Mouse (Mus musculus) stomach, postnatal 0 days (tissue): ENCODE data around the gene F930015N05Rik. TPM values are rescaled to one million over a fixed set of nuclear protein-coding genes. Genes with fewer than 3 reads are reported as not detected.

Experiments used
- ATAC-seq: fragments of 200-750 bp; cut with Nextera tagmentation; 2 replicates; pipeline ENCODE4 v1.8.0; 2017; ENCODE audit not compliant: low FRiP score, low TSS enrichment
- DNase-seq: peaks from one replicate; pipeline ENCODE4 v3.0.0-alpha.2; 2016; ENCODE audit warnings: low spot score
- H3K27ac ChIP-seq: fragments of 300-500 bp; sonication (generic); replicated peaks from 2 replicates; pipeline ENCODE4 v1.5.1; 2014; ENCODE audit warnings: mild to moderate bottlenecking, control low read depth
- H3K27me3 ChIP-seq: fragments of 300-500 bp; sonication (generic); 2 replicates; pipeline ENCODE4 v1.6.1; 2014; ENCODE audit warnings: low read length; ENCODE audit not compliant: control insufficient read depth, insufficient read depth
- H3K36me3 ChIP-seq: fragments of 300-500 bp; sonication (generic); 2 replicates; pipeline ENCODE4 v1.6.1; 2014; ENCODE audit warnings: low read length, mixed read lengths; ENCODE audit not compliant: control insufficient read depth, insufficient read depth
- H3K4me1 ChIP-seq: fragments of 300-500 bp; sonication (generic); replicated peaks from 2 replicates; pipeline ENCODE4 v1.6.1; 2014; ENCODE audit warnings: antibody characterized with exemption; ENCODE audit not compliant: control insufficient read depth, insufficient read depth
- H3K4me2 ChIP-seq: fragments of 300-500 bp; sonication (generic); replicated peaks from 2 replicates; pipeline ENCODE4 v1.6.1; 2014; ENCODE audit warnings: low read depth, mild to moderate bottlenecking, control low read depth, moderate library complexity
- H3K4me3 ChIP-seq: fragments of 300-500 bp; sonication (generic); 2 replicates; pipeline ENCODE4 v1.5.1; 2014; ENCODE audit warnings: low read depth, low read length, control low read depth
- H3K9ac ChIP-seq: fragments of 300-500 bp; sonication (generic); 2 replicates; pipeline ENCODE4 v1.6.1; 2014; ENCODE audit warnings: mild to moderate bottlenecking, low read length, control low read depth, mixed read lengths
- H3K9me3 ChIP-seq: fragments of 300-500 bp; sonication (generic); 2 replicates; pipeline ENCODE4 v1.6.1; 2016; ENCODE audit warnings: low read length; ENCODE audit not compliant: control insufficient read depth
- CTCF ChIP-seq: IDR thresholded peaks from 2 replicates; pipeline ENCODE4 v1.5.1; 2016; ENCODE audit warnings: antibody characterized with exemption, low read depth, mild to moderate bottlenecking, moderate library complexity
- EP300 ChIP-seq: optimal IDR thresholded peaks from 2 replicates; pipeline ENCODE3; 2016; ENCODE audit warnings: antibody characterized with exemption
- WGBS: fragments of 180-500 bp; shearing (Covaris S2); extraction: QIAGEN DNeasy Blood & Tissue Kit; methylation state at CpG from one replicate; pipeline ENCODE4 v1.1.7; 2014; 5-methylcytosine and 5-hydroxymethylcytosine counted together
- polyA plus RNA-seq: library from polyadenylated mRNA; unstranded; fragments of >200 nt; fragmentation: Nextera tagmentation; extraction: Ambion mirVana; gene quantifications from 2 replicates; pipeline ENCODE4 v1.2.1, GENCODE M21; 2015

Gene F930015N05Rik
- polyA plus RNA-seq, 1 experiment from 2014 or later, result 0.27 TPM

DNA sequence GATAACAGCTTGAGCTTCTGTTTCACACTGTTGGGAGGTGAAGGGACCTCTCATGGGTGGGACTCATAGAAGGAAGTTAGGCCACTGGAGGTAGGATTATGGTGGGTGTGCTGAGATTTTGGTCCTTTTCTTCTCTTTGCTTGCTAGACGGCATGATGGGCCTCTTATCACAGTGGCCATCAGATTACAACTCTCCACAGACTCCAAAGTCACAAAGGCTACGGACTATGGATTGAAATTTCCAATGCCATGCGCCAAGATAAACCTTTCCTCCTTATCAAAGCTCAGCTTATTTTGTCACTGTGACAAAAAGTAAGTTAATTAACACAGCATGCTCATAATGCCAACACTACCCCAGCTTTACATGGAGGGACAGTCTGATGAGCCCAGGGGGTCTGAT lies 38.8 kb downstream of the F930015N05Rik start:
- WGBS, result 74% methylated on average over 3 of the region's 3 CpGs
- Histone ChIP-seq H3K27me3 (no peaks in the 10 kb centered on the region), H3K36me3 (no peaks in the 10 kb centered on the region), H3K9me3 (no peaks in the 10 kb centered on the region), H3K4me1 (no peaks in the 10 kb centered on the region), H3K4me3 (no peak overlapping the region), H3K4me2 (no peak overlapping the region), H3K9ac (no peak overlapping the region), H3K27ac (no peak overlapping the region)
- TF ChIP-seq CTCF (no peak), EP300 (no peak)
- no peak for ATAC-seq
- DNase-seq, result no peak

DNA sequence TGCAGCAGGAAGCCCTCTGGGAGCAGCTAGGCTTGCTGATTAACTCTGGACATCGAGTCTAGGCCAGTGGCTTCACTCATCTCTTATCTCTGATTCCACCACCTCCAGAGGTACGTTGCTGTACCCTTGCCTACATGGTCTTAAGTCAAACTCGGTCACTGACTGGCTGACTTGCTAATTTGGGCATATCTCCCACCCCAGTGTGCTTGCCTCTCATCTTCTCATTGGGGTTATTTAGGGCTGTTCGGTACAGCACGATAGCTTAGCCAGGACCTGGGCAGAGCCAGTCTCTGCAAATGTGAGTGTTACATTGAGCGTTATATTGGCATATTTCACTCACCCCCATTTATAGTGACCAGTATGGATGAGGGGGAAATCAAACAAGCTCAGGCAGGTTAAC lies 39.5 kb downstream of the F930015N05Rik start:
- H3K4me3 ChIP-seq, result no peak overlapping the region
- 77% methylated on average over 6 of the region's 6 CpGs for WGBS
- H3K4me2 ChIP-seq, result no peak overlapping the region
- H3K9me3 ChIP-seq, result no peaks in the 10 kb centered on the region
- H3K27ac ChIP-seq, result no peak overlapping the region
- no peak for TF ChIP-seq CTCF
- TF ChIP-seq EP300, result no peak
- H3K9ac ChIP-seq, result no peak overlapping the region
- no peak for ATAC-seq
- H3K4me1 ChIP-seq, result no peaks in the 10 kb centered on the region
- H3K36me3 ChIP-seq, result no peaks in the 10 kb centered on the region
- no peak for DNase-seq
- H3K27me3 ChIP-seq, result no peaks in the 10 kb centered on the region

DNA sequence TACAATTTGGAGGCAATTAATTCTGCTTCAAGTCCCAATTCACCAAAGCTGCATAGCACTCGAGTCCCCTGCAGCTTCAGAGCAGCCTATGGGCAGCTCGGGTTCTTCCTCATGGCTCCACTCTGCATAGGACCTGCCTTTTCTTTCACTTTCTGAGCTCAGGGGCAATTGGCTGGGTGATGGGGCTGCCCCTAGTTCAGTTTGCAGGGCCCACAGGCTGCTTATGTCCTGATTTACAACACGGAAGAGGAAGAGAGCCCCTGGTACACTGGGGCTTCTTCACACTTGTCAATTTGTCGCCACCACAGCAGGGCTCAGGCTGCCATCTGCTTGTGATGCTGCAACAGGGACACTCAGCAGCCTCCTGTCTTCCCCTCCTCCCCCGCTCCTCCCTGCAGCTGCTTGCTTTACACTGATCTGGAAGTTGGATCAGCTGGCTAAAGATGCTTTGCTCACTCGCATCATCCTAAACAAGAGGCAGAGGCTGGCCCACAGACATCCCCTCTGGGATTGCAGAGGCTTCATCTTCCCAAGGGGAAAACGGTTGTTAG lies 40.0 kb downstream of the F930015N05Rik start:
- 29% methylated on average over 7 of the region's 7 CpGs for WGBS

DNA sequence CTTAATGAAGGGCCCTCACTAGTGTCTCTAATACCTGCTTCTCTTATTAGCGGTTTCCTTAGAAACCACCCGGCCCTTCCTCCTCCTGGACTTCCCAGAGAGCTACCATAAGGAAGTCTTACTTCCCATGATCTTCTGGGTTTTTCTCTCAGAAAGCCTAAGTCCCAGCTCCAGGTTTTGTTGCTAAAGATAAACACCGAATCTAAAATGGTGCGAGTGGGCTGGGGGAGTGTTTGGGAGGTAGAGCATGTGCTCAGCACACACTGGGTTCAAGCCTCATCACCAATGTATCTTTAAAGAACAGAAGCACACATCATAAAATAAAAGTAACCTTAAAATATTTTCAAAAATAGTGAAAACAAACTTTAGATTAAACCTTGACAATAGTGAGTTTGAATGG lies 50.1 kb downstream of the F930015N05Rik start:
- DNase-seq (no peak), ATAC-seq (no peak)
- 80% methylated on average over 4 of the region's 4 CpGs for WGBS
- H3K36me3 ChIP-seq, result no peaks in the 10 kb centered on the region
- no peaks in the 10 kb centered on the region for H3K27me3 ChIP-seq
- no peak overlapping the region for H3K27ac ChIP-seq
- no peak overlapping the region for H3K4me3 ChIP-seq
- no peaks in the 10 kb centered on the region for H3K4me1 ChIP-seq
- H3K4me2 ChIP-seq, result no peak overlapping the region
- no peak for TF ChIP-seq EP300
- TF ChIP-seq CTCF, result no peak
- no peaks in the 10 kb centered on the region for H3K9me3 ChIP-seq
- no peak overlapping the region for H3K9ac ChIP-seq

More for the DNA sequence above, 40.0 kb downstream of the F930015N05Rik start:
- H3K36me3 ChIP-seq, result no peaks in the 10 kb centered on the region
- H3K9ac ChIP-seq, result peak overlapping the region; percentile 18; the same call in 1 of the 2 replicates
- peak overlapping the region; percentile 27; the same call in 1 of the 2 replicates for H3K4me2 ChIP-seq
- no peak overlapping the region for H3K27ac ChIP-seq
- no peak overlapping the region for H3K4me3 ChIP-seq
- DNase-seq, result no peak
- peak; percentile 8; the same call in 1 of the 2 replicates for TF ChIP-seq CTCF
- no peak for TF ChIP-seq EP300
- H3K4me1 ChIP-seq, result no peaks in the 10 kb centered on the region
- no peaks in the 10 kb centered on the region for H3K27me3 ChIP-seq
- no peak for ATAC-seq
- H3K9me3 ChIP-seq, result no peaks in the 10 kb centered on the region

Other genes starting within 250 kb of the F930015N05Rik start
- 0.28 and 0.30 TPM in 2 replicates for gene Hs3st3a1, start 1.3 kb downstream of the F930015N05Rik start, polyA plus RNA-seq